Comparison of ENCODE assay signal across 13 mouse cellular contexts in the genomic region with DNA sequence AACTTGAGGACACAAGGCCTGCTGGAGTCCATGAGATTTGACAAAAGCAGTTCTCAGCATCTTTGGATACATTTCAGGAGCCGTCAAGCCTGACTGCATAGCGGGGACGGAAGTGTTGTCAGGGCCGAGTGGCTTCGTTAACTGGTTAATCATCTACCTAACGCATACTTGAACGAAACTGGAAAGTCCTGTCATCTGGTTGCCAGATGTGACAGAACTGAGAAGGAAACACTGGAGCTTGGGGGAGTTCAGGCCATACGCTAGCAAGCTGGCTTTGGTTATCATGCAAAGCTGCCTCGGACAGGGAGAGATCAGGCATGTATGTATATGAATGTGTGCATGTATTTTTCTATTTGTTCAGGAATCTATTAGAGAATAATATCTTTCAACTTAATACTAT. TPM values are rescaled to one million over a fixed set of nuclear protein-coding genes. Genes with fewer than 3 reads are reported as not detected.
DNase-seq lines count a peak whose midpoint lies in the region; ATAC-seq and TF ChIP-seq lines count a peak whose summit lies in the region.
"Had no signal": no experiment of that assay in that cellular context is flagged by ENCODE, and none has a peak within 500 bp of the region (broad histone marks: within the 10 kb centered on the region; RNA-seq: fewer than 3 reads in every experiment).

No protein-coding gene starts in this region.

- TF ChIP-seq CTCF in hindbrain, postnatal 0 days (IDR thresholded peaks at IDR 0.05; ENCODE audit: low read depth) = no peak
- no peak for TF ChIP-seq CTCF in intestine, postnatal 0 days (IDR thresholded peaks at IDR 0.05; ENCODE audit: low read depth)

- WGBS in hindbrain, embryonic 10.5 days = 56% methylated on average over 9 of the region's 9 CpGs
- 47% methylated on average over 9 of the region's 9 CpGs for WGBS in hindbrain, postnatal 0 days
- 39% methylated on average over 9 of the region's 9 CpGs for WGBS in intestine, postnatal 0 days
- WGBS in large intestine, adult 2 months = 32% methylated on average over 9 of the region's 9 CpGs
- 43% methylated on average over 9 of the region's 9 CpGs for WGBS in neural tube, embryonic 11.5 days

- H3K4me3 ChIP-seq in hindbrain, embryonic 10.5 days = no peak overlapping the region
- H3K4me3 ChIP-seq in hindbrain, postnatal 0 days (ENCODE audit: low read length) = no peak overlapping the region
- no peak overlapping the region for H3K4me3 ChIP-seq in intestine, postnatal 0 days (ENCODE audit: low read depth, low read length)
- no peak overlapping the region for H3K4me3 ChIP-seq in neural tube, embryonic 11.5 days (ENCODE audit: low read depth, low read length)
- H3K4me3 ChIP-seq: erythroblast, embryonic 14.5 days; hindbrain, embryonic 13.5 days had no signal

- no peak for ATAC-seq in hindbrain, postnatal 0 days
- ATAC-seq in intestine, postnatal 0 days = peak; percentile 71
- ATAC-seq in neural tube, embryonic 11.5 days (ENCODE audit: insufficient read depth, low FRiP score, low TSS enrichment) = no peak
- no peak for ATAC-seq in CD4-positive, CD25-positive, alpha-beta regulatory T cell, adult 4 months

- H3K27me3 ChIP-seq in hindbrain, embryonic 10.5 days (ENCODE audit: insufficient read depth, poor library complexity, severe bottlenecking) = no peaks in the 10 kb centered on the region
- no peaks in the 10 kb centered on the region for H3K27me3 ChIP-seq in hindbrain, postnatal 0 days (ENCODE audit: insufficient read depth, low read length)
- H3K27me3 ChIP-seq in intestine, postnatal 0 days (replicated peaks; ENCODE audit: control insufficient read depth, insufficient read depth, low read length) = no peaks in the 10 kb centered on the region
- H3K27me3 ChIP-seq in neural tube, embryonic 11.5 days (ENCODE audit: control insufficient read depth, insufficient read depth, low read length) = no peaks in the 10 kb centered on the region
- H3K27me3 ChIP-seq: hindbrain, embryonic 13.5 days had no signal

- H3K4me1 ChIP-seq in hindbrain, embryonic 10.5 days (replicated peaks) = peaks cover 6% of the 10 kb centered on the region
- H3K4me1 ChIP-seq in hindbrain, postnatal 0 days (ENCODE audit: insufficient read depth, low read length) = no peaks in the 10 kb centered on the region
- 0 out of 2 replicates have a peak, but pooled peaks cover 2% of the 10 kb centered on the region for H3K4me1 ChIP-seq in intestine, postnatal 0 days (replicated peaks; ENCODE audit: control insufficient read depth, insufficient read depth, low read length)
- no peaks in the 10 kb centered on the region for H3K4me1 ChIP-seq in neural tube, embryonic 11.5 days (ENCODE audit: control insufficient read depth, insufficient read depth, low read length)

- H3K36me3 ChIP-seq in hindbrain, embryonic 10.5 days = no peaks in the 10 kb centered on the region
- H3K36me3 ChIP-seq in hindbrain, postnatal 0 days (ENCODE audit: insufficient read depth, low read length) = no peaks in the 10 kb centered on the region
- no peaks in the 10 kb centered on the region for H3K36me3 ChIP-seq in intestine, postnatal 0 days (ENCODE audit: control insufficient read depth, insufficient read depth)
- no peaks in the 10 kb centered on the region for H3K36me3 ChIP-seq in neural tube, embryonic 11.5 days (ENCODE audit: control insufficient read depth, insufficient read depth, low read length)
- H3K36me3 ChIP-seq: hindbrain, embryonic 13.5 days had no signal

- intact Hi-C loops in left cerebral cortex, postnatal 4 days (cut with DNase I) = no loop called here

- H3K9me3 ChIP-seq in hindbrain, embryonic 10.5 days = 0 out of 2 replicates have a peak, but pooled peaks cover 2% of the 10 kb centered on the region
- H3K9me3 ChIP-seq in hindbrain, postnatal 0 days (ENCODE audit: low read length) = peaks cover 3% of the 10 kb centered on the region; the same call in 1 of the 2 replicates
- no peaks in the 10 kb centered on the region for H3K9me3 ChIP-seq in intestine, postnatal 0 days (ENCODE audit: control insufficient read depth)
- H3K9me3 ChIP-seq in neural tube, embryonic 11.5 days (ENCODE audit: control insufficient read depth, low read length) = no peaks in the 10 kb centered on the region
- H3K9me3 ChIP-seq: hindbrain, embryonic 13.5 days had no signal

- H3K27ac ChIP-seq in hindbrain, embryonic 10.5 days = no peak overlapping the region
- H3K27ac ChIP-seq in hindbrain, postnatal 0 days = no peak overlapping the region
- H3K27ac ChIP-seq in intestine, postnatal 0 days (ENCODE audit: low read depth, low read length) = no peak overlapping the region
- no peak overlapping the region for H3K27ac ChIP-seq in neural tube, embryonic 11.5 days (ENCODE audit: low read depth, low read length)
- H3K27ac ChIP-seq: hindbrain, embryonic 13.5 days had no signal

- no peak overlapping the region for H3K9ac ChIP-seq in hindbrain, postnatal 0 days (replicated peaks; ENCODE audit: low read length)
- no peak overlapping the region for H3K9ac ChIP-seq in intestine, postnatal 0 days (ENCODE audit: low read depth, low read length)
- no peak overlapping the region for H3K9ac ChIP-seq in neural tube, embryonic 11.5 days (ENCODE audit: low read length)
- H3K9ac ChIP-seq: hindbrain, embryonic 13.5 days had no signal

- H3K4me2 ChIP-seq in hindbrain, postnatal 0 days (ENCODE audit: low read depth, low read length) = no peak overlapping the region
- H3K4me2 ChIP-seq in intestine, postnatal 0 days (replicated peaks; ENCODE audit: low read depth) = peak overlapping the region; percentile 41
- no peak overlapping the region for H3K4me2 ChIP-seq in neural tube, embryonic 11.5 days (ENCODE audit: low read depth)
- H3K4me2 ChIP-seq: hindbrain, embryonic 13.5 days; midbrain, embryonic 11.5 days had no signal

- DNase-seq in hindbrain, embryonic 10.5 days (ENCODE audit: low spot score) = peak; percentile 51
- DNase-seq in hindbrain, postnatal 0 days (ENCODE audit: low spot score) = no peak
- peak; percentile 35 for DNase-seq in large intestine, adult 2 months (ENCODE audit: low read depth, low spot score)
- peak; percentile 37 for DNase-seq in neural tube, embryonic 11.5 days (ENCODE audit: low spot score)
- no peak for DNase-seq in spleen, postnatal 14 days (ENCODE audit: low spot score in 2 of 2)
- DNase-seq in left cerebral cortex, postnatal 4 days = no peak
- DNase-seq: adrenal gland, postnatal 10 days; cerebellum, adult 2 months had no signal

RNA-seq across cellular contexts. Expression of gene Ubl3, which starts 45.8 kb away (rescaled TPM):
- 60.8 and 71.8 TPM in 2 replicates for polyA plus RNA-seq in hindbrain, embryonic 10.5 days (2016; fragmentation: Nextera tagmentation; extraction: Ambion mirVana)
- 155 and 157 TPM in 2 replicates for total RNA-seq in hindbrain, postnatal 0 days (2014; rRNA removed)
- polyA plus RNA-seq in hindbrain, postnatal 0 days (2015; fragmentation: Nextera tagmentation; extraction: Ambion mirVana) = 108 and 115 TPM in 2 replicates
- polyA plus RNA-seq in intestine, postnatal 0 days (2015; fragmentation: Nextera tagmentation; extraction: Ambion mirVana) = 87.7 and 92.6 TPM in 2 replicates
- polyA plus RNA-seq in large intestine, adult 2 months (2012; rRNA removed) = 52.8 and 59.9 TPM in 2 replicates
- polyA plus RNA-seq in neural tube, embryonic 11.5 days (2014; fragmentation: Nextera tagmentation; extraction: Ambion mirVana) = 83.3 and 83.6 TPM in 2 replicates
- polyA plus RNA-seq in CD4-positive, CD25-positive, alpha-beta regulatory T cell, adult 4 months (2017; shearing (Covaris generic)) = 100 to 1,000 TPM in 1 of 2 experiments, 10 to 100 TPM in 1; 85.9 to 102 TPM
- total RNA-seq in left cerebral cortex, postnatal 4 days (2021) = 10 to 100 TPM; 88.4 to 91.0 TPM

Comparison
In these comparisons a context has a peak if more than half of its experiments do, and no peak if none do; other contexts are left out.
1. DNase-seq: peak in hindbrain, embryonic 10.5 days (single experiment), large intestine, adult 2 months (single experiment) and neural tube, embryonic 11.5 days (single experiment); none in hindbrain, postnatal 0 days (single experiment), spleen, postnatal 14 days (0 of 2) and left cerebral cortex, postnatal 4 days (single experiment).